Mouse (Mus musculus) olfactory bulb, adult 2 months (tissue): ENCODE results near the gene Csnk1g2.

ENCODE experiments used
- CTCF ChIP-seq: fragments of 200-500 bp; IDR thresholded peaks from 2 replicates; pipeline ENCODE4 v1.5.1; 2012; ENCODE audit warnings: low read depth, mild to moderate bottlenecking, low read length, moderate library complexity; ENCODE audit not compliant: insufficient read depth
- POLR2A ChIP-seq: fragments of 200-500 bp; IDR thresholded peaks from 2 replicates; pipeline ENCODE4 v1.6.1; 2012; ENCODE audit warnings: mild to moderate bottlenecking, low read depth, low read length, moderate library complexity; ENCODE audit not compliant: insufficient read depth

DNA sequence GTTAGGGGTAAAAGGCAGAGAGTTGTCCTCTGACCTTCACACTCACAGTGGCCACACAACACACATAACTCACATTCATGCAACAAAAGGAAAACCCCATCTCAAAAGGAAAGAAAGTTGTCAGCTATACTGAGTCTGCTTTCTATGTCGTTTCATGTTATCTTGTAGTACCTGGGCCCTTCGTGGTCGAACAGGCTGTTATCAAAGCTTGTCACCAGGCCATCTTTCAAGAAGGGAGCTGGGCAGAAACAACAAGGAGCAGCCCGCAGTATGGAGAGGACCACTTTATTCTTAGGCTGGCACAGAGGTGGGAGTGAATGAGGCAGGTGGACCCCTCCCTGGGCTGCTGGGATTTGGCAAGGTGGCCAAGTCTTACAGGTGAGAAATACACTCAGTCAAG, 62.3 kb downstream of the Csnk1g2 start:
- TF ChIP-seq POLR2A, result no peak
- no peak for TF ChIP-seq CTCF
